Mouse (Mus musculus) limb, embryonic 14.5 days (tissue): Measurements from ENCODE around the gene Tmem88. TPM values are rescaled to one million over a fixed set of nuclear protein-coding genes. Genes with fewer than 3 reads are reported as not detected.

Experiments
- ATAC-seq: fragments of 200-750 bp; cut with Nextera tagmentation; 2 replicates; pipeline ENCODE4 v1.8.0; 2017; ENCODE audit warnings: low read depth, moderate number of reproducible peaks, moderate TSS enrichment; ENCODE audit not compliant: low FRiP score
- DNase-seq: peaks from one replicate; pipeline ENCODE4 v3.0.0-alpha.2; 2015; ENCODE audit warnings: low spot score
- H3K27ac ChIP-seq: fragments of 300-500 bp; sonication (generic); replicated peaks from 2 replicates; pipeline ENCODE4 v1.5.1; 2014; ENCODE audit warnings: low read depth, mild to moderate bottlenecking, low read length, moderate library complexity, mixed read lengths
- H3K27me3 ChIP-seq: fragments of 300-500 bp; sonication (generic); 2 replicates; pipeline ENCODE4 v1.6.1; 2014; ENCODE audit warnings: low read length, mixed read lengths; ENCODE audit not compliant: control insufficient read depth, insufficient read depth
- H3K36me3 ChIP-seq: fragments of 300-500 bp; sonication (generic); 2 replicates; pipeline ENCODE4 v1.6.1; 2014; ENCODE audit warnings: mild to moderate bottlenecking, low read length, moderate library complexity, mixed read lengths; ENCODE audit not compliant: control insufficient read depth, insufficient read depth
- H3K4me1 ChIP-seq: fragments of 300-500 bp; sonication (generic); 2 replicates; pipeline ENCODE4 v1.6.1; 2014; ENCODE audit warnings: antibody characterized with exemption, low read length, mixed read lengths; ENCODE audit not compliant: control insufficient read depth, insufficient read depth
- H3K4me2 ChIP-seq: fragments of 300-500 bp; sonication (generic); replicated peaks from 2 replicates; pipeline ENCODE4 v1.6.1; 2014; ENCODE audit warnings: low read depth, mild to moderate bottlenecking, low read length, moderate library complexity; ENCODE audit not compliant: severe bottlenecking
- H3K4me3 ChIP-seq: fragments of 300-500 bp; sonication (generic); replicated peaks from 2 replicates; pipeline ENCODE4 v1.5.1; 2014; ENCODE audit warnings: low read length
- H3K9ac ChIP-seq: fragments of 300-500 bp; sonication (generic); 2 replicates; pipeline ENCODE4 v1.6.1; 2014; ENCODE audit warnings: mild to moderate bottlenecking, low read depth, low read length, moderate library complexity; ENCODE audit not compliant: severe bottlenecking
- H3K9me3 ChIP-seq: fragments of 300-500 bp; sonication (generic); 2 replicates; pipeline ENCODE4 v1.6.1; 2016; ENCODE audit warnings: low read length; ENCODE audit not compliant: control insufficient read depth
- POLR2A ChIP-seq: fragments of 200-500 bp; IDR thresholded peaks from 2 replicates; pipeline ENCODE4 v1.8.0; 2012; ENCODE audit warnings: inconsistent platforms, mild to moderate bottlenecking, moderate library complexity, borderline replicate concordance; ENCODE audit not compliant: insufficient read depth, insufficient read length; ENCODE audit errors: extremely low read depth
- WGBS: fragments of 180-500 bp; shearing (Covaris S2); extraction: QIAGEN DNeasy Blood & Tissue Kit; methylation state at CpG from one replicate; pipeline ENCODE4 v1.1.7; 2014; 5-methylcytosine and 5-hydroxymethylcytosine counted together
- polyA plus RNA-seq, 2 experiments: library from polyadenylated mRNA; depleted of rRNA in 1 of 2; stranded (reverse) in 1 of 2; unstranded in 1 of 2; fragments of >200 nt; fragmentation: Nextera tagmentation in 1 of 2; extraction: Ambion mirVana in 1 of 2; gene quantifications; 2 replicates each; pipeline versions ENCODE4 v1.2.1 to v1.2.3; 2012 to 2014

The Tmem88 gene
- polyA plus RNA-seq, 2 experiments: 17.0 to 18.9 TPM

GRCm38 (mm10) chr11:69362479-69362878 lies 35.6 kb downstream of the Tmem88 start:
- H3K27ac ChIP-seq: no peak overlapping the region
- peaks cover 70% of the 10 kb centered on the region for H3K36me3 ChIP-seq
- no peak for ATAC-seq
- no peaks in the 10 kb centered on the region for H3K9me3 ChIP-seq
- H3K27me3 ChIP-seq: no peaks in the 10 kb centered on the region
- 41% methylated on average over 2 of the region's 2 CpGs for WGBS
- H3K4me2 ChIP-seq: no peak overlapping the region
- no peak for TF ChIP-seq POLR2A
- no peak overlapping the region for H3K9ac ChIP-seq
- H3K4me1 ChIP-seq: peaks cover 31% of the 10 kb centered on the region
- H3K4me3 ChIP-seq: no peak overlapping the region
- peak; percentile 48 for DNase-seq

- no peak for ATAC-seq
These were observed 36.0 kb downstream of the Tmem88 start for GRCm38 (mm10) chr11:69362021-69362420.

DNA sequence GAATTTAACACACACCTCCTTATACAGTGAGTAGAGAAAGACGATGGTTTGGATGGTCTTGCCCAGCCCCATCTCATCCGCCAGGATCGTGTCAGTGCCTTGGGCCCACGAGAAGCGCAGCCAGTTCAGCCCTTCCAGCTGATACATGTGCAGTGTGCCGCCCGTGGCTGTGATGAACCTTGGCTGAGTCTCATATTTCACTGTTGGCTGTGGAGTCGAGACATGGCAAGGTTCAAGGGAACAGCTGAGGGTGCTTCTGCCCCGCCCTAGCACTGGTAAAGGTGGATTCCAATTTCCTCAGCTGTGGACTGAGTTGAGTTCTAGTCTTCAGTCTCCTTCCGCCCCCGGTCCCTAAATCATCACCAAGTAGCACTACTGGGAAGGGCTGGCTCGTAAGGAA lies 40.3 kb downstream of the Tmem88 start:
- H3K4me3 ChIP-seq: no peak overlapping the region
- H3K36me3 ChIP-seq: peaks cover 100% of the 10 kb centered on the region
- no peak overlapping the region for H3K4me2 ChIP-seq
- TF ChIP-seq POLR2A: no peak
- ATAC-seq (0 out of 2 replicates have a peak, but pooled peaks have one; percentile 21), DNase-seq (no peak)
- no peak overlapping the region for H3K9ac ChIP-seq
- H3K4me1 ChIP-seq: peaks cover 3% of the 10 kb centered on the region; the same call in 1 of the 2 replicates
- H3K27ac ChIP-seq: no peak overlapping the region
- H3K27me3 ChIP-seq: no peaks in the 10 kb centered on the region
- whole genome bisulfite sequencing: 77% methylated on average over 12 of the region's 12 CpGs
- H3K9me3 ChIP-seq: no peaks in the 10 kb centered on the region

More at GRCm38 (mm10) chr11:69362021-69362420, 36.0 kb downstream of the Tmem88 start:
- no peak overlapping the region for H3K4me2 ChIP-seq
- no peak overlapping the region for H3K9ac ChIP-seq
- peaks cover 31% of the 10 kb centered on the region for H3K4me1 ChIP-seq
- H3K4me3 ChIP-seq: no peak overlapping the region
- H3K27me3 ChIP-seq: no peaks in the 10 kb centered on the region
- H3K36me3 ChIP-seq: peaks cover 75% of the 10 kb centered on the region
- no peaks in the 10 kb centered on the region for H3K9me3 ChIP-seq
- no peak for TF ChIP-seq POLR2A
- H3K27ac ChIP-seq: no peak overlapping the region
- WGBS: 46% methylated on average over 7 of the region's 7 CpGs
- DNase-seq: no peak

DNA sequence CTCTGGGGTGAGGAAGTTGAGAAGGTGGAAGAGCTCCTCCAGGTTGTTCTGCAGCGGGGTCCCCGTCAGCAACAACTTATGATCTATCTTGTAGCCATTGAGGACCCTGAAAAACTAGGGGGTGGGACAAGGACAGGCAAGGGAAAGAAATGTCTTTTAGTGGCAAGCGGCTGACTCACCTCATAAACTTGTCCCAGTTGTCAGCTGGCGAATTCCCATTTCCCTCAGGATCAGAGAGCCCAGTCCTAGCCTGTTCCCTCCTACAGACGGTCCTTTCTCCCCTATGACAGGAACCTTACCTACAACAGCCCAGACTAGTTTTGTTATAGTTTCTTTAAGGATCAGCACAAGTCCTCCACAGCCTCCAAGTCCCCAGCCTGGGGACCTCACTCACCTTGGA lies 41.5 kb downstream of the Tmem88 start:
- no peak overlapping the region for H3K27ac ChIP-seq
- WGBS: 70% methylated on average over 5 of the region's 5 CpGs

More for the DNA sequence above, 41.5 kb downstream of the Tmem88 start:
- DNase-seq: no peak
- H3K36me3 ChIP-seq: peaks cover 100% of the 10 kb centered on the region
- TF ChIP-seq POLR2A: no peak
- ATAC-seq: no peak
- no peak overlapping the region for H3K9ac ChIP-seq
- no peaks in the 10 kb centered on the region for H3K9me3 ChIP-seq
- no peak overlapping the region for H3K4me3 ChIP-seq
- no peak overlapping the region for H3K4me2 ChIP-seq
- H3K4me1 ChIP-seq: no peaks in the 10 kb centered on the region
- H3K27me3 ChIP-seq: no peaks in the 10 kb centered on the region

Other genes with a start within 250 kb of the Tmem88 start
- gene Alox12b, start 241.2 kb downstream of the Tmem88 start, polyA plus RNA-seq (2012; rRNA removed): 0.24 and 0.26 TPM in 2 replicates
- 0.26 and 0.83 TPM in 2 replicates for gene Alox12b, start 241.2 kb downstream of the Tmem88 start, polyA plus RNA-seq (2014; fragmentation: Nextera tagmentation; extraction: Ambion mirVana)
- gene Alox8, start 200.4 kb downstream of the Tmem88 start, polyA plus RNA-seq (2012; rRNA removed): 0.04 and 0.06 TPM in 2 replicates
- gene Alox8, start 200.4 kb downstream of the Tmem88 start, polyA plus RNA-seq (2014; fragmentation: Nextera tagmentation; extraction: Ambion mirVana): 0.08 and 0.15 TPM in 2 replicates
- gene Gucy2e, start 161.2 kb downstream of the Tmem88 start, polyA plus RNA-seq (2012; rRNA removed): 0.09 and 0.14 TPM in 2 replicates
- gene Gucy2e, start 161.2 kb downstream of the Tmem88 start, polyA plus RNA-seq (2014; fragmentation: Nextera tagmentation; extraction: Ambion mirVana): 0.06 and 0.12 TPM in 2 replicates
- gene Cntrob, start 74.5 kb downstream of the Tmem88 start, polyA plus RNA-seq (2012; rRNA removed): 40.0 and 44.0 TPM in 2 replicates
- 14.6 and 15.7 TPM in 2 replicates for gene Cntrob, start 74.5 kb downstream of the Tmem88 start, polyA plus RNA-seq (2014; fragmentation: Nextera tagmentation; extraction: Ambion mirVana)
- 92.7 and 93.7 TPM in 2 replicates for gene Trappc1, start 74.3 kb downstream of the Tmem88 start, polyA plus RNA-seq (2012; rRNA removed)
- gene Trappc1, start 74.3 kb downstream of the Tmem88 start, polyA plus RNA-seq (2014; fragmentation: Nextera tagmentation; extraction: Ambion mirVana): 138 and 144 TPM in 2 replicates
- gene Kcnab3, start 72.0 kb downstream of the Tmem88 start, polyA plus RNA-seq (2012; rRNA removed): 4.0 and 4.1 TPM in 2 replicates
- 2.0 and 2.2 TPM in 2 replicates for gene Kcnab3, start 72.0 kb downstream of the Tmem88 start, polyA plus RNA-seq (2014; fragmentation: Nextera tagmentation; extraction: Ambion mirVana)
- gene Rnf227, start 57.8 kb downstream of the Tmem88 start, polyA plus RNA-seq (2012; rRNA removed): 10.5 and 12.2 TPM in 2 replicates
- 13.6 and 17.8 TPM in 2 replicates for gene Rnf227, start 57.8 kb downstream of the Tmem88 start, polyA plus RNA-seq (2014; fragmentation: Nextera tagmentation; extraction: Ambion mirVana)
- 425 and 497 TPM in 2 replicates for gene Chd3, start 28.8 kb downstream of the Tmem88 start, polyA plus RNA-seq (2012; rRNA removed)
- gene Chd3, start 28.8 kb downstream of the Tmem88 start, polyA plus RNA-seq (2014; fragmentation: Nextera tagmentation; extraction: Ambion mirVana): 97.8 and 113 TPM in 2 replicates
- 127 and 131 TPM in 2 replicates for gene Naa38, start 2.7 kb downstream of the Tmem88 start, polyA plus RNA-seq (2012; rRNA removed)
- gene Naa38, start 2.7 kb downstream of the Tmem88 start, polyA plus RNA-seq (2014; fragmentation: Nextera tagmentation; extraction: Ambion mirVana): 161 and 171 TPM in 2 replicates
- 29.5 and 32.7 TPM in 2 replicates for gene Cyb5d1, start 2.6 kb downstream of the Tmem88 start, polyA plus RNA-seq (2012; rRNA removed)
- 22.3 and 27.3 TPM in 2 replicates for gene Cyb5d1, start 2.6 kb downstream of the Tmem88 start, polyA plus RNA-seq (2014; fragmentation: Nextera tagmentation; extraction: Ambion mirVana)
- gene Kdm6b, start 15.4 kb upstream of the Tmem88 start, polyA plus RNA-seq (2012; rRNA removed): 23.7 and 27.5 TPM in 2 replicates
- 31.4 and 36.4 TPM in 2 replicates for gene Kdm6b, start 15.4 kb upstream of the Tmem88 start, polyA plus RNA-seq (2014; fragmentation: Nextera tagmentation; extraction: Ambion mirVana)
- 4.5 and 4.7 TPM in 2 replicates for gene Dnah2, start 150.9 kb upstream of the Tmem88 start, polyA plus RNA-seq (2012; rRNA removed)
- 3.6 and 4.2 TPM in 2 replicates for gene Dnah2, start 150.9 kb upstream of the Tmem88 start, polyA plus RNA-seq (2014; fragmentation: Nextera tagmentation; extraction: Ambion mirVana)
- gene Efnb3, start 162.0 kb upstream of the Tmem88 start, polyA plus RNA-seq (2012; rRNA removed): 57.6 and 78.1 TPM in 2 replicates
- gene Efnb3, start 162.0 kb upstream of the Tmem88 start, polyA plus RNA-seq (2014; fragmentation: Nextera tagmentation; extraction: Ambion mirVana): 12.7 and 14.6 TPM in 2 replicates
- 19.0 and 25.1 TPM in 2 replicates for gene Wrap53, start 182.0 kb upstream of the Tmem88 start, polyA plus RNA-seq (2012; rRNA removed)
- gene Wrap53, start 182.0 kb upstream of the Tmem88 start, polyA plus RNA-seq (2014; fragmentation: Nextera tagmentation; extraction: Ambion mirVana): 20.6 and 20.8 TPM in 2 replicates
- 173 and 200 TPM in 2 replicates for gene Trp53, start 182.1 kb upstream of the Tmem88 start, polyA plus RNA-seq (2012; rRNA removed)
- 138 and 155 TPM in 2 replicates for gene Trp53, start 182.1 kb upstream of the Tmem88 start, polyA plus RNA-seq (2014; fragmentation: Nextera tagmentation; extraction: Ambion mirVana)
- 17.9 and 20.6 TPM in 2 replicates for gene Atp1b2, start 207.7 kb upstream of the Tmem88 start, polyA plus RNA-seq (2012; rRNA removed)
- 9.1 and 10.4 TPM in 2 replicates for gene Atp1b2, start 207.7 kb upstream of the Tmem88 start, polyA plus RNA-seq (2014; fragmentation: Nextera tagmentation; extraction: Ambion mirVana)
- gene Shbg, start 219.7 kb upstream of the Tmem88 start, polyA plus RNA-seq (2012; rRNA removed): 0.05 TPM in 1 of 2 replicates, not detected in the other
- not detected in 2 replicates for gene Shbg, start 219.7 kb upstream of the Tmem88 start, polyA plus RNA-seq (2014; fragmentation: Nextera tagmentation; extraction: Ambion mirVana)
- gene Sat2, start 223.8 kb upstream of the Tmem88 start, polyA plus RNA-seq (2012; rRNA removed): 14.2 and 21.1 TPM in 2 replicates
- gene Sat2, start 223.8 kb upstream of the Tmem88 start, polyA plus RNA-seq (2014; fragmentation: Nextera tagmentation; extraction: Ambion mirVana): 16.5 and 20.1 TPM in 2 replicates
- 122 and 125 TPM in 2 replicates for gene Fxr2, start 234.8 kb upstream of the Tmem88 start, polyA plus RNA-seq (2012; rRNA removed)
- gene Fxr2, start 234.8 kb upstream of the Tmem88 start, polyA plus RNA-seq (2014; fragmentation: Nextera tagmentation; extraction: Ambion mirVana): 28.9 and 33.8 TPM in 2 replicates